ENCODE assay signal across 16 mouse cellular contexts in the genomic region with DNA sequence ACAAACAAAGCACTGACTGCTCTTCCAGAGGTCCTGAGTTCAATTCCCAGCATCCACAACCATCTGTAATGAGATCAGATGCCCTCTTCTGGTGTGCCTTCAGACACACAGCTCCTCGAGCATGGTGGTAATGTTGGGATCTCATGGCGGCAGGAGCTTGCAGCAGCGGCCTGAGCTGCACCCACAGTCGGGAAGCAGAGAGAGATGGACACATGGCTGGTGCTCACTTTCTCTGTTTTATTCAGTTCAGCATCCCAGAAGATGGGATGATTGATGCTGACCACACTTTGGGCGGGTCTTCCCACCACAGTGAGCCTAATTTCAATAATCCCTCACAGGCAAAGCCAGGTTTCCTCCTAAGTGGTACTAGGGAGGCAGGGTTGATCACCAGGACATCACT.
"Had no signal": no experiment of that assay in that cellular context is flagged by ENCODE, and none has a peak within 500 bp of the region (broad histone marks: within the 10 kb centered on the region; RNA-seq: fewer than 3 reads in every experiment).

No protein-coding gene starts in this region.

- H3K4me2 ChIP-seq: neural tube, embryonic 13.5 days; neural tube, embryonic 15.5 days; stomach, embryonic 15.5 days had no signal

- H3K36me3 ChIP-seq: neural tube, embryonic 13.5 days; neural tube, embryonic 15.5 days; stomach, embryonic 15.5 days had no signal

- H3K9ac ChIP-seq: neural tube, embryonic 13.5 days; neural tube, embryonic 15.5 days; stomach, embryonic 15.5 days had no signal

- DNase-seq: retina, postnatal 1 day; right cerebral cortex, adult 18-20 months; right cerebral cortex, postnatal 14 days; right cerebral cortex, postnatal 25 days; right cerebral cortex, postnatal 4 days; spleen, adult 18-20 months; thymus, adult 18-20 months; thymus, adult 2 months; thymus, postnatal 14 days; thymus, postnatal 25 days; thymus, postnatal 36 days; thymus, postnatal 4 days had no signal

- H3K9me3 ChIP-seq: neural tube, embryonic 13.5 days; neural tube, embryonic 15.5 days; stomach, embryonic 15.5 days had no signal

- H3K27me3 ChIP-seq: neural tube, embryonic 13.5 days; neural tube, embryonic 15.5 days; stomach, embryonic 15.5 days had no signal

- H3K4me3 ChIP-seq: neural tube, embryonic 13.5 days; neural tube, embryonic 15.5 days; stomach, embryonic 15.5 days had no signal

- H3K27ac ChIP-seq: neural tube, embryonic 13.5 days; neural tube, embryonic 15.5 days; stomach, embryonic 15.5 days; stomach, postnatal 0 days had no signal
